Mouse (Mus musculus) monocyte, adult 2 months (primary cell): Measurements from ENCODE around the gene Zfp704.

Source experiments
- DNase-seq, 2 experiments: peaks; one replicate each; pipeline ENCODE4 v3.0.0; 2022; ENCODE audit warnings: low spot score in 2 of 2, low read depth in 1 of 2

The Zfp704 gene

GRCm38 (mm10) chr3:9520051-9520727 is 89.7 kb downstream of the Zfp704 start:
- DNase-seq, result no peak

GRCm38 (mm10) chr3:9519491-9519890 is 90.4 kb downstream of the Zfp704 start:
- DNase-seq, result no peak

DNA sequence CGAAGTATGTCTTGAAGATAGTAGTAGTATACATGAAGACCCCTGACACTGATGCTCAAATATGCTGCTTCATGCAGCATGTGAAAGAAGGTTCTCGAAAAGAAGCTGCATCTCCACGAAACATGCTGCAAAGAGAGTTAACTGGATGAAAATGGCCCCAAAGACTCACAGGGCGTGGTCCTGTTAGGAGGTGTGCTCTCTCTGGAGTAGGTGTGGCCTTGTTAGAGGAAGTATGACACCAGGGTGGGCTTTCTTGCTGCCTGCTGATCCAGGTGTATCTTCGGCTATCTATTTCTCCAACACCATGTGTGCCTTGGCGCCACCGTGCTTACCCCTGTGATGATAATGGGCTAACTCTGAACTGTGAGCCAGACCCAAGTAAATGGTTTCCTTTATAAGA is 90.9 kb downstream of the Zfp704 start:
- no peak for DNase-seq

- DNase-seq, result no peak
Measured at GRCm38 (mm10) chr3:9516119-9516855, 93.6 kb downstream of the Zfp704 start.

DNA sequence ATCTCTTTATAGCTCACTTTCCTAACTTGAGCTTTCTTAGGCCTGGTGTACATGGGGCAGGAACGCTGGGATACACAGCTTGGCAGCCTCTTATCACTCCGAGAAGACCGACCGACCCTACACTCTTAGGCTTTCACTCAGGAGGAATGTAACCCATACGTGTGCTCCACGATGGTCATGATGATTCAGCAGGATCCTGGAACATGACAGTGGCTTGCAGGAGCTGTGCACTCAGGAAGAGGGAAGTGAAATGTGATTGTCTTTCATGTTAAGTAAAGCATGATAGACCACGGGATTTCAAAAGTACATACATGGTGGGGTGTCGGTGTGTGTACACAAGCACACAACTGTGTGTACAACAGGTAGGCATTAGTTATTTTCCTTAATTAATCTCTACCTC is 94.4 kb downstream of the Zfp704 start:
- DNase-seq, result no peak

DNA sequence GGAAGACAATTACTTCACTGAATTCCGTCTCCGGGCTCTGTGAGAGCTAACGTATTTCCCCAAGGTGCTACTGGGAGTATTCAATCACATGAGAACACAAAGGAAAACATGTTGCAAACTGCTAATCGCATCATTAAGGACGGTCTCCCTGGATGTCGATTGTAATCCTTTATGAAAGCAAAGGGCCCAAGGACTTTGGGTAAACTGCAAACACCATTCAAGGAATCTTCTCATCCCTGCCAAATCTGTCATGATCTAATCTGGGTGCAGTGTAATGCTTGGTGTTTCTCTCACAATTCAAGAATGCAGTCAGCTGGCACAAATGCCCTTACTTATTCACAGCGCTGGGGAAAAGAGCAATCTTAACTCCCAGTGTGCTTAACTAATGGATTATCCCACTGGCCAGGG is 96.2 kb downstream of the Zfp704 start:
- DNase-seq, result no peak

DNA sequence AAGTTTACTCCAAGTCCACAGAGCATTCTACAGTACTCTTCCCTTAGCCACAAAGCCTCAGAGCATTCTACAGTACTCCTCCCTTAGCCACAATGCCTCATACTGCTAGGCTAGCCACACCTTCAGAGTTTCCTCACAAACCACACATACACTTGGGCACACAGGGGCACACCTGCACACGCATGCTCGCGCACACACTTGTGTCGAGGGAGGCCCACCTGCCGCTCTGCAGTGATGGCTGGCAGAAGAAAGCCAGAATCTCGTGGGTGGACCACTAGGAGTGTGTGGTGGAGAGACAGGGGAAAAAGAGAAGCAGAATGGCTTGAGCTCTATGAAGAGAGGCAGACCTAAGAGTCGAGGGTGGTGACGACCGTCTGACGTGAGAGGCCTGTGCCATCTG is 97.7 kb downstream of the Zfp704 start:
- no peak for DNase-seq

DNA sequence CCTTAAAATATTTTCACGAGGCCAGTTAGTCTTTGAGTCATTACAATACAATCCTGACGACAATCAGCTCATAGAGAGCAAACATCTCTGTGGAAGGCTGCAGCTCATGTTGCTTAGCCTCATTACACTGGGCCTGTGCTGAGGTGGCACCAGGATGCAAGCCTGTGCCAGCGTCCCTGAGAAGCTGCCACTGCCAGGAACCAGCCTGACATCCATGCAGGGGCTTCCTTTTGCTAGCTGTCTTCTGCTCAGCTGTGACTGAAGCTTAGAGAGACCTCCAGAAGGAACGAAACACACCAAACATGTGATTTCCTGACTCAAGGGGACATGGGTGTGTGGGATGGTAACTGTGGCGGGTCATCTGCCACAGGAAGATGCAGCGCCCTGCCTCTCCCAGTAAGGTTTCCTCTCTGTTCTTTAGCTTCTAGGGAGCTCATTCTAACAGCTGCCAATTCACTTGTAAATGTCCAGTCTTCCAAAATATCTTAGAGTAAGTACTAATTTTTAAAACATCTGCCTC is 104.1 kb downstream of the Zfp704 start:
- DNase-seq, result no peak

GRCm38 (mm10) chr3:9504371-9504770 is 105.5 kb downstream of the Zfp704 start:
- DNase-seq, result no peak

DNA sequence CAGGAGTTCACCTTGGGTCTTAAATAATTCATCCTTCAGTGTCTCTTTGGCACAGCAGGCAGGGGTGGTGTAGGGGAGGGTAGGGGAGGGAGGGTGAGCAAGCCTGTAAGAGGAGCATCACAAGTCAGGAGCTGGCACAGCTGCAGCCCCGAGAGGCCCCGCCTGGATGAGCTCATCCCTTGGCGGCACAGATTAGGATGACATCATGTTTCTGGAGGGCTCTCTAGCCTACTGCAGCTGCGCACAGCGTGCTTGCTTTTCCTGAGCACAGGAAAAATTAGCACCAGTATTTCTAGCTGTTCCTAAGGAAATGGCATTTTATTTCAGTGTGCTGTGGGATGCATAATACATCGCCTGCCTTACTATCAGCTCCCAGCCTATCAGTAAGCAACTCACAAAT is 109.2 kb downstream of the Zfp704 start:
- no peak for DNase-seq

- DNase-seq, result no peak
Measured at GRCm38 (mm10) chr3:9499994-9500553, 109.8 kb downstream of the Zfp704 start.

DNA sequence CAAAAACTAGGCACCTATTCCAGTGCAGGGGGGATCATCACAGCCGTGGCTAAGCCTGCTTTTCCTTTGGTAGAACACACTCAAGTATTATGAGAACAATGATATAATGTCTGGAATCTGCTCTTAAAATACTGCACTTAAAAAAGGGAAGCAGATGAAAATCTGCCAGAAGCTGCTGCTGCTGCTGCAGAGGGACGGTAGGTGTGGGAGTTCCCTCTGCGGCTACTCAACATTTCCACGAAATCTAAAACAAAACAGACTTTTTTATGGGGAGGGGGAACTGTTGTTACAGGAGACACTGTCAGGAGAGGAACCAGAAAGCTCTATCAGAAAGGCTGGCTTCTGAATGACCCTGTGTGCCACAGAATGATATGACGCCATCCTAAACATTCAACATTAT is 110.4 kb downstream of the Zfp704 start:
- no peak for DNase-seq

- no peak for DNase-seq
Measured at GRCm38 (mm10) chr3:9497260-9497659, 112.6 kb downstream of the Zfp704 start.

GRCm38 (mm10) chr3:9491766-9492283 is 118.1 kb downstream of the Zfp704 start:
- DNase-seq, result no peak

DNA sequence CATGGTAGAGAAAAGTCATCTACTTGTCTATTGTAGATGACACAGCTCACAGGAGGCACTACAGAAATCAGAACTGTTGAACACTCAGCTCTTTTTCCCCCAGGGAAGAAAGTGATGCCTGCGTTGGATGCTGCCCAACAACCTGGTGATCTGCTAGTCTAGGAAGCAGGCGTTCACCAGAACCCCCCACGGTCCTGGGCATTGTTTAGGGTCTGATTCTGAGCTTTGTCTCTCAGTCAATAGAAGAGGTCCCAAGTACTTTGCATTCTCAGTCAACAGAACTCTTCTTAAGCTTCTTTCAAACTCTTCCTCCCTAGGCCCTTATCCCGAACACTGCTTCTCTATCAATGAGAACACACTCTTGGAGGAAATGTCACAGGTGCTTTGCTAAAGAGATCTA is 122.2 kb downstream of the Zfp704 start:
- DNase-seq, result no peak

DNA sequence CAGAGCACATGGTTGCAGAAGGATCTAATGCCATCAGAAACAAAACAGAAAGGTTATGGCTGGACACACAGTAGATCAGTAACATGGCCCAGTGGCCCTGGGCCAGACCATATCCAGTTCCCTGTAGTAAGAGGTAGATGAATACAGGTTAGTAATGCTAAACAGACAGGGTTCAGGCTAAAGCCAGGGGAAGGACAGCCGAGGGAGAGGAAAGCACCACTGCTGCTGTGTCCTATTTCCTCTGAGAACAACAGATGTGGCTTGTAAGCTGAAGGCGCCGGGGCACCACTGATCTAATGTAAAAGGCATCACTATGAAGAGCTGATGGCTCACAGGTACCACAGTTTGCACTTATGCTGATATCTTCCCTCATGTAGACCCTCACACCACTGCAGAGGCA is 124.4 kb downstream of the Zfp704 start:
- no peak for DNase-seq

DNA sequence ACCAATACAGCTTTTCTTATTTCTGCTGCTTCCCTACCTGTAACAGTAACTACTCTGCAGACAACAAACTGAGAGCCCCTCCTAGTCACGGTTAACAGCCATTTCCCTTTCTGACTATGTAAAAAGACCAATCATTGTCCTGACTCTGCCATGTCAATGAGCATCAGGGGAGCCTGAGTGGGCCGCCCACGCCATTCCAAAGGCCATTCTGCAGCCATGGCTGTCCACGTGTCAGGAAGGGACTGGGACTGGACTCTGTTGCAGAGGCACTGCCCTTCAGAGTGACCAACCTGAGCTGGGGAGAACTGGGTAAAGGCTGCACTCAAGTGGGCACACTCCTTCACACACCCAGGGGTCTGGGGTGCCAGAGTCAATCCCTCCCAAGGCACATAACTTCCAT is 127.9 kb downstream of the Zfp704 start:
- no peak for DNase-seq

GRCm38 (mm10) chr3:9481358-9481757 is 128.5 kb downstream of the Zfp704 start:
- no peak for DNase-seq

- DNase-seq, result no peak
Measured at GRCm38 (mm10) chr3:9480936-9481335, 128.9 kb downstream of the Zfp704 start.

- DNase-seq, result no peak
Measured at GRCm38 (mm10) chr3:9477386-9477785, 132.5 kb downstream of the Zfp704 start.

DNA sequence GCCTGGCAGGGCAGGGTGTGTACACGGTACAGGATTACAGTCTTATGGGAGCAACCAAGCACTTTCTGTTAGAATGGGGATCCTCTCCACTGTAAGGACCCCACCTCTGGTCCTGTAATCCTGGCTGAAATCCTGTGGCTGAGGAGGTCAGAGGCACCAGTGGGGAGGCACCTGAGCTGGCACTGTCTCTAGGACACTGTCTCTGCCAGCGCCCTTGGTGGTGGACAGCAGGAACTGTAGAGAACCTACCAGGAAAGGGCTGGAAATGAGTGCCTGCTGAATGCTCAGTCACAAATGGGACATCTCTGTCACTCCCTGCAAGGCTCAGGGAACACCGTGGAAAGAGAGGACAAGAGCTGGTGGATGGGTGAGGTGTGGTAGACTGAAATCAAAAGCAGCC is 133.5 kb downstream of the Zfp704 start:
- no peak for DNase-seq

DNA sequence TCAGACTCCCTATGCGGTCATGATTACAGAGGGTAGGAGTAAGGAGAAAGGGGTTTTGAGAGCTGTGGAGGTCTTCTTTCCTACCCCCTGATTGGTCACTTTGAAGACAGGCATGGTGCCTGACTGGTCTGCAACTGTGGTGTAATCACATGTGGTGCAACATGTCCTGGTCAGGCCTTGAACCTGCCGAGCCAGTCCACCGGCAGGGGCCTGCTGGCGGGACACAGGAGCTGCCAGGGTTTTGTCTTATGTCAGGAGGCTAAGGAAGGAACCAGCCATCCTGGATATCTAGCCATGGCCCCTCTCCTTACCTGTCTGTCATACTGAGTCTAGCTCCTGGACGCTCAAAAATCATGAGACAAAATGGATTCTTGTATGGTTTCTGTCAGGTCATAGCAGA is 134.4 kb downstream of the Zfp704 start:
- DNase-seq, result no peak
